Mouse (Mus musculus) limb, embryonic 11.5 days (tissue): ENCODE measurements around the gene H6pd. TPM values are rescaled to one million over a fixed set of nuclear protein-coding genes. Genes with fewer than 3 reads are reported as not detected.

Source experiments
- ATAC-seq: fragments of 200-750 bp; cut with Nextera tagmentation; 2 replicates; pipeline ENCODE4 v1.8.0; 2017; ENCODE audit warnings: low read depth; ENCODE audit not compliant: insufficient number of reproducible peaks, low FRiP score, low TSS enrichment
- DNase-seq: peaks from one replicate; pipeline ENCODE4 v3.0.0-alpha.2; 2015; ENCODE audit warnings: low spot score
- H3K27ac ChIP-seq: fragments of 300-500 bp; sonication (generic); replicated peaks from 2 replicates; pipeline ENCODE4 v1.5.1; 2014; ENCODE audit warnings: low read depth, mild to moderate bottlenecking, low read length
- H3K27me3 ChIP-seq: fragments of 300-500 bp; sonication (generic); 2 replicates; pipeline ENCODE4 v1.6.1; 2014; ENCODE audit warnings: mild to moderate bottlenecking, low read length, mixed read lengths; ENCODE audit not compliant: control insufficient read depth, insufficient read depth
- H3K36me3 ChIP-seq: fragments of 300-500 bp; sonication (generic); 2 replicates; pipeline ENCODE4 v1.6.1; 2014; ENCODE audit warnings: mild to moderate bottlenecking, low read length, moderate library complexity, mixed read lengths; ENCODE audit not compliant: control insufficient read depth, insufficient read depth
- H3K4me1 ChIP-seq: fragments of 300-500 bp; sonication (generic); 2 replicates; pipeline ENCODE4 v1.6.1; 2014; ENCODE audit warnings: low read length, mixed read lengths; ENCODE audit not compliant: control insufficient read depth, insufficient read depth
- H3K4me2 ChIP-seq: fragments of 300-500 bp; sonication (generic); 2 replicates; pipeline ENCODE4 v1.6.1; 2014; ENCODE audit warnings: low read depth, mild to moderate bottlenecking, moderate library complexity; ENCODE audit not compliant: severe bottlenecking
- H3K4me3 ChIP-seq: fragments of 300-500 bp; sonication (generic); 2 replicates; pipeline ENCODE4 v1.5.1; 2014; ENCODE audit warnings: low read depth, low read length
- H3K9ac ChIP-seq: fragments of 300-500 bp; sonication (generic); 2 replicates; pipeline ENCODE4 v1.6.1; 2014; ENCODE audit warnings: mild to moderate bottlenecking, low read length
- H3K9me3 ChIP-seq: fragments of 300-500 bp; sonication (generic); 2 replicates; pipeline ENCODE4 v1.6.1; 2016; ENCODE audit warnings: low read length; ENCODE audit not compliant: control insufficient read depth
- WGBS: fragments of 180-500 bp; shearing (Covaris S2); extraction: QIAGEN DNeasy Blood & Tissue Kit; methylation state at CpG from one replicate; pipeline ENCODE4 v1.1.7; 2014; 5-methylcytosine and 5-hydroxymethylcytosine counted together
- polyA plus RNA-seq: library from polyadenylated mRNA; unstranded; fragments of >200 nt; fragmentation: Nextera tagmentation; extraction: Ambion mirVana; gene quantifications from 2 replicates; pipeline ENCODE4 v1.2.1, GENCODE M21; 2014

The H6pd gene
- polyA plus RNA-seq, 1 experiment from 2014 or later, result 3.5 TPM

- H3K9me3 ChIP-seq, result no peaks in the 10 kb centered on the region
- no peak overlapping the region for H3K9ac ChIP-seq
- peak overlapping the region; percentile 29; the same call in 1 of the 2 replicates for H3K4me2 ChIP-seq
- peak; percentile 44; the same call in 1 of the 2 replicates for ATAC-seq
- WGBS, result 7% methylated on average over 12 of the region's 12 CpGs
- peak; percentile 96 for DNase-seq
- H3K27ac ChIP-seq, result no peak overlapping the region
- H3K27me3 ChIP-seq, result no peaks in the 10 kb centered on the region
- peaks cover 14% of the 10 kb centered on the region for H3K4me1 ChIP-seq
- H3K36me3 ChIP-seq, result no peaks in the 10 kb centered on the region
- no peak overlapping the region for H3K4me3 ChIP-seq
Measured at GRCm38 (mm10) chr4:149979819-149980308, 29.0 kb downstream of the H6pd start.

GRCm38 (mm10) chr4:149978820-149979219, 30.0 kb downstream of the H6pd start:
- Histone ChIP-seq H3K27me3 (no peaks in the 10 kb centered on the region), H3K27ac (no peak overlapping the region), H3K4me1 (peaks cover 14% of the 10 kb centered on the region), H3K4me3 (no peak overlapping the region), H3K36me3 (no peaks in the 10 kb centered on the region), H3K9me3 (no peaks in the 10 kb centered on the region), H3K4me2 (no peak overlapping the region), H3K9ac (no peak overlapping the region)
- no peak for ATAC-seq
- DNase-seq, result no peak
- WGBS, result 77% methylated on average over 2 of the region's 2 CpGs

GRCm38 (mm10) chr4:149977801-149978544, 30.9 kb downstream of the H6pd start:
- no peak for DNase-seq
- Histone ChIP-seq H3K27ac (no peak overlapping the region), H3K27me3 (no peaks in the 10 kb centered on the region), H3K9me3 (no peaks in the 10 kb centered on the region), H3K4me1 (peaks cover 14% of the 10 kb centered on the region), H3K36me3 (no peaks in the 10 kb centered on the region), H3K4me3 (no peak overlapping the region), H3K4me2 (no peak overlapping the region), H3K9ac (no peak overlapping the region)
- no peak for ATAC-seq
- WGBS, result 72% methylated on average over 17 of the region's 17 CpGs

- no peak for ATAC-seq
Measured at GRCm38 (mm10) chr4:149977181-149977580, 31.6 kb downstream of the H6pd start.

GRCm38 (mm10) chr4:149975730-149976254, 33.0 kb downstream of the H6pd start:
- no peak for DNase-seq
- no peaks in the 10 kb centered on the region for H3K9me3 ChIP-seq
- no peak overlapping the region for H3K9ac ChIP-seq
- no peak overlapping the region for H3K4me3 ChIP-seq
- H3K27me3 ChIP-seq, result no peaks in the 10 kb centered on the region
- WGBS, result 78% methylated on average over 5 of the region's 5 CpGs
- H3K27ac ChIP-seq, result no peak overlapping the region
- H3K4me2 ChIP-seq, result no peak overlapping the region
- no peaks in the 10 kb centered on the region for H3K36me3 ChIP-seq
- H3K4me1 ChIP-seq, result peaks cover 14% of the 10 kb centered on the region
- no peak for ATAC-seq

More at GRCm38 (mm10) chr4:149977181-149977580, 31.6 kb downstream of the H6pd start:
- H3K4me2 ChIP-seq, result no peak overlapping the region
- no peaks in the 10 kb centered on the region for H3K27me3 ChIP-seq
- H3K9ac ChIP-seq, result no peak overlapping the region
- peaks cover 14% of the 10 kb centered on the region for H3K4me1 ChIP-seq
- no peaks in the 10 kb centered on the region for H3K36me3 ChIP-seq
- H3K4me3 ChIP-seq, result no peak overlapping the region
- no peak for DNase-seq
- no peak overlapping the region for H3K27ac ChIP-seq
- H3K9me3 ChIP-seq, result no peaks in the 10 kb centered on the region
- WGBS, result 58% methylated on average over 6 of the region's 6 CpGs

DNA sequence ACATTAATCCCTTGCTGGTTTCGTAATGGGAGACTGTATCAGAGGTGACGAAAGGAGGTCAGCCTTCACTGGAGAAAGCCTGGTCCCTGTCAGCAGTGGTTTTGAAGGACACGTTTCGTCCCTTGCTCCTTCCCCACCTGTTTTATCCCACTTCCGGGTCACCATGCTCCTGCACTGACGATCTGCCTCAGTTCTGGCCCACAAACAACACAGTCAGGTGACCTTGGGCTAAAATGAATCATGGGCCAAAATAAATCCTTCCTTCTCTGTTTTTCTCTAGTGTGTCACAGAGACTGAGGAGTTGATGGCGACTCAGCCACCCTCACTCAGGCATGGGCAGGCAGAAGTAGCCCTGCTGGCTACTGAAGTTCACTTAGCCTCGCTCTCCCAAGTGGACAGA, 33.5 kb downstream of the H6pd start:
- ATAC-seq (no peak), DNase-seq (no peak)
- Histone ChIP-seq H3K27me3 (no peaks in the 10 kb centered on the region), H3K27ac (no peak overlapping the region), H3K9me3 (no peaks in the 10 kb centered on the region), H3K4me2 (no peak overlapping the region), H3K9ac (no peak overlapping the region), H3K36me3 (no peaks in the 10 kb centered on the region), H3K4me3 (no peak overlapping the region), H3K4me1 (peaks cover 12% of the 10 kb centered on the region)
- WGBS, result 57% methylated on average over 8 of the region's 8 CpGs

DNA sequence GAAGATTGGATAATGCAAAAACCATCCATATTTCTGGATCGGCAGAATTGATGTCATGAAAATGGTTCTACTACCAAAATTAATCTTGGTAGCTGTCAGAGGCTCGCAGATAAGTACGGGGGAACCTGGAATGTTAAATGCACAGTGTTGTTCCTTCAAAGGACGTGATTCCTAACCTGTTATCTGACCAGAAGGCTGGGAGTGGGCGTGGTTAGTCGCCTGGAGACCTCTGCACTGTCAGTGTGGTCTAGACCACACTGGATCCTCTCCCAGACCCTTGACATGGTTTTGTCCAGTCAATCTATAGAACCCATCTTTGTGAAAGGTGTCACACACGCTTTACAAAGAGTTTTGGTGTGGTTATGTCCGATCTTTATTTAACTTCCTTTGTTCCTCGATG, 37.4 kb downstream of the H6pd start:
- Histone ChIP-seq H3K27ac (no peak overlapping the region), H3K9ac (no peak overlapping the region), H3K27me3 (no peaks in the 10 kb centered on the region), H3K36me3 (no peaks in the 10 kb centered on the region), H3K4me1 (peaks cover 6% of the 10 kb centered on the region; the same call in 1 of the 2 replicates), H3K4me2 (no peak overlapping the region), H3K9me3 (no peaks in the 10 kb centered on the region), H3K4me3 (no peak overlapping the region)
- ATAC-seq (no peak), DNase-seq (no peak)
- WGBS, result 61% methylated on average over 9 of the region's 9 CpGs

- Histone ChIP-seq H3K4me3 (no peak overlapping the region), H3K9ac (no peak overlapping the region), H3K27ac (no peak overlapping the region), H3K36me3 (no peaks in the 10 kb centered on the region), H3K4me2 (no peak overlapping the region), H3K9me3 (no peaks in the 10 kb centered on the region), H3K27me3 (no peaks in the 10 kb centered on the region), H3K4me1 (peaks cover 23% of the 10 kb centered on the region)
- DNase-seq, result peak; percentile 68
- 15% methylated on average over 6 of the region's 6 CpGs for WGBS
- no peak for ATAC-seq
Measured at GRCm38 (mm10) chr4:149968526-149968925, 40.3 kb downstream of the H6pd start.
